Mouse (Mus musculus): ENCODE results near the gene Itsn1.

- TF ChIP-seq CTCF (IDR thresholded peaks at IDR 0.05; ENCODE audit: low read depth) (no peak), EP300 (IDR thresholded peaks at IDR 0.05; ENCODE audit: low read depth) (no peak)
These were observed 233.3 kb downstream of the Itsn1 start for GRCm38 (mm10) chr16:91962204-91962893.

Data from heart, postnatal 0 days (tissue).